Mouse (Mus musculus) stomach, postnatal 0 days (tissue): ENCODE results near the gene Hmbs.

Source experiments
- CTCF ChIP-seq: IDR thresholded peaks from 2 replicates; pipeline ENCODE4 v1.5.1; 2016; ENCODE audit warnings: antibody characterized with exemption, low read depth, mild to moderate bottlenecking, moderate library complexity
- EP300 ChIP-seq: optimal IDR thresholded peaks from 2 replicates; pipeline ENCODE3; 2016; ENCODE audit warnings: antibody characterized with exemption

DNA sequence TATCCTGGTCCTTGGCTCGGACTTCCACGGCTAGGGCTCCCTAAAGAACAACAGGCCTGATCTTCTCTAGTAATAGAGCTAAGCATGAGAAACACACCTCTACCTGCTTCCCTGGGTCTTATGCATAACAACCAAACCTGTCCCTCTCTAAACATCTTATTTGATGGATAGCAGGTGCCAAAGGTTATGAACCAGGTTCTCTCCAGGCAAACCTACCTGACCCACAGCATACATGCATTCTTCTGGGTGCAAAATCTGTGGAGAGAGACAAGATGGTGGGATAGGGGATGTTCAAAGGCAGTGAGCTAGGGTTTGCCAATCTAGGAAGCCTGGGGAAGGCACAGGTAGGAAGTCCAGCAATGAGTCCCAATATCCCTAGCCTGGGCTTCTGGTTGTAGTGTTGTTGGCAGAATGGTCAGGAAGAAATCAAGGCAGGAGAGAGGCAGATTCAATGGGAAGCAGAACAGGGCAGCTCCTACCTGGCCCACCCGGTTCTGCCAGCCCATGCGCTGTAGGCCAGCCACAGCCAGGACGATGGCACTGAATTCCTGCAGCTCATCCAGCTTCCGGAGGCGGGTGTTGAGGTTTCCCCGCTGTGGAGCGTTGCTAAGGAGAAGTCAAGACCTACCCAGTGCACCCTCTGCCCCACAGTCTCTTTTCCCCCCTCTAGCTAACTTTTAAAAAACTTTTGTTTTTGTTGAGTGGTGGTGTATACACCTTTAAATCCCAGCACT is 6.4 kb downstream of the Hmbs start:
- TF ChIP-seq CTCF: no peak
- no peak for TF ChIP-seq EP300
